Mouse (Mus musculus): ENCODE results near the gene Spef1. TPM values are rescaled to one million over a fixed set of nuclear protein-coding genes. Genes with fewer than 3 reads are reported as not detected.
"Not testable (repeated sequence)": the region's sequence is repeated elsewhere in the genome, so short reads cannot be mapped to it uniquely, and the experiment has no call there.

Spef1 gene
- total RNA-seq (2021): 1 to 10 TPM in 1 of 2 experiments, under 1 TPM in 1; 0.84 to 1.4 TPM
- long read RNA-seq, experiment 1, partial matches to known transcripts: 0 of 3 reads
- long read RNA-seq, experiment 1, other reads (novel, unspliced or antisense): 1 of 3 reads
- long read RNA-seq, experiment 2: 0 reads

- peak; percentile 76 for DNase-seq (ENCODE audit: low spot score)
Measured at GRCm38 (mm10) chr2:131186771-131187601, at the start of gene Spef1, which contains the start of gene Cdc25b. Spef1 (minus strand) TSS chr2:131187282. Cdc25b (plus strand) TSS chr2:131186949.

- DNase-seq (ENCODE audit: low spot score): no peak
Measured at GRCm38 (mm10) chr2:131234970-131235635, 48.0 kb upstream of the Spef1 start.

GRCm38 (mm10) chr2:131234127-131234650, 47.1 kb upstream of the Spef1 start:
- no peak for DNase-seq (ENCODE audit: low spot score)

GRCm38 (mm10) chr2:131233307-131234126, 46.4 kb upstream of the Spef1 start, which contains the start of gene Mavs:
Mavs (plus strand) TSS chr2:131234063.
- peak; percentile 96 for DNase-seq (ENCODE audit: low spot score)

- DNase-seq (ENCODE audit: low spot score): no peak
Measured at GRCm38 (mm10) chr2:131232558-131232957, 45.5 kb upstream of the Spef1 start.

- no peak for DNase-seq (ENCODE audit: low spot score)
Measured at GRCm38 (mm10) chr2:131227243-131227642, 40.2 kb upstream of the Spef1 start.

GRCm38 (mm10) chr2:131226669-131227068, 39.6 kb upstream of the Spef1 start:
- not testable (repeated sequence) for DNase-seq (ENCODE audit: low spot score)

- no peak for DNase-seq (ENCODE audit: low spot score)
Measured at GRCm38 (mm10) chr2:131225178-131225577, 38.1 kb upstream of the Spef1 start.

GRCm38 (mm10) chr2:131223569-131223968, 36.5 kb upstream of the Spef1 start:
- no peak for DNase-seq (ENCODE audit: low spot score)

- DNase-seq (ENCODE audit: low spot score): no peak
Measured at GRCm38 (mm10) chr2:131222562-131222961, 35.5 kb upstream of the Spef1 start.

- DNase-seq (ENCODE audit: low spot score): no peak
Measured at GRCm38 (mm10) chr2:131221853-131222515, 34.9 kb upstream of the Spef1 start.

GRCm38 (mm10) chr2:131220030-131220429, 32.9 kb upstream of the Spef1 start:
- DNase-seq (ENCODE audit: low spot score): no peak

GRCm38 (mm10) chr2:131215941-131216858, 29.1 kb upstream of the Spef1 start:
- DNase-seq (ENCODE audit: low spot score): peak; percentile 62

- DNase-seq (ENCODE audit: low spot score): no peak
Measured at GRCm38 (mm10) chr2:131213773-131214172, 26.7 kb upstream of the Spef1 start.

- DNase-seq (ENCODE audit: low spot score): peak; percentile 43
Measured at GRCm38 (mm10) chr2:131211026-131211615, 24.0 kb upstream of the Spef1 start.

GRCm38 (mm10) chr2:131209969-131210792, 23.1 kb upstream of the Spef1 start:
- peak; percentile 96 for DNase-seq (ENCODE audit: low spot score)

GRCm38 (mm10) chr2:131209125-131209795, 22.2 kb upstream of the Spef1 start:
- no peak for DNase-seq (ENCODE audit: low spot score)

GRCm38 (mm10) chr2:131208356-131208755, 21.3 kb upstream of the Spef1 start:
- DNase-seq (ENCODE audit: low spot score): no peak
